Mouse (Mus musculus) layer of hippocampus, adult 9-10 months (tissue): ENCODE measurements around the gene E130114P18Rik.

Source experiments
- DNase-seq: peaks from one replicate; pipeline ENCODE4 v3.0.0; 2022; ENCODE audit warnings: low spot score

E130114P18Rik gene

GRCm38 (mm10) chr4:97647700-97648435 is 130.0 kb downstream of the E130114P18Rik start:
- DNase-seq: no peak

GRCm38 (mm10) chr4:97647236-97647635 is 130.6 kb downstream of the E130114P18Rik start:
- DNase-seq: no peak

GRCm38 (mm10) chr4:97640385-97640784 is 137.5 kb downstream of the E130114P18Rik start:
- DNase-seq: no peak

- no peak for DNase-seq
Observed at GRCm38 (mm10) chr4:97636569-97636968, 141.3 kb downstream of the E130114P18Rik start.

- no peak for DNase-seq
Observed at GRCm38 (mm10) chr4:97635757-97636292, 142.1 kb downstream of the E130114P18Rik start.

GRCm38 (mm10) chr4:97635296-97635755 is 142.6 kb downstream of the E130114P18Rik start:
- DNase-seq: no peak

GRCm38 (mm10) chr4:97628881-97629605 is 148.8 kb downstream of the E130114P18Rik start:
- DNase-seq: no peak

- no peak for DNase-seq
Observed at GRCm38 (mm10) chr4:97626002-97626720, 151.7 kb downstream of the E130114P18Rik start.

- DNase-seq: no peak
Observed at GRCm38 (mm10) chr4:97623165-97623564, 154.7 kb downstream of the E130114P18Rik start.

GRCm38 (mm10) chr4:97621731-97622130 is 156.1 kb downstream of the E130114P18Rik start:
- DNase-seq: no peak

- DNase-seq: no peak
Observed at GRCm38 (mm10) chr4:97620409-97620808, 157.5 kb downstream of the E130114P18Rik start.

GRCm38 (mm10) chr4:97618668-97619373 is 159.1 kb downstream of the E130114P18Rik start:
- DNase-seq: no peak

GRCm38 (mm10) chr4:97615031-97615430 is 162.8 kb downstream of the E130114P18Rik start:
- no peak for DNase-seq

GRCm38 (mm10) chr4:97611251-97611847 is 166.5 kb downstream of the E130114P18Rik start:
- no peak for DNase-seq

- no peak for DNase-seq
Observed at GRCm38 (mm10) chr4:97609831-97610727, 167.8 kb downstream of the E130114P18Rik start.

GRCm38 (mm10) chr4:97609329-97609728 is 168.5 kb downstream of the E130114P18Rik start:
- no peak for DNase-seq

GRCm38 (mm10) chr4:97608728-97609127 is 169.2 kb downstream of the E130114P18Rik start:
- no peak for DNase-seq

- no peak for DNase-seq
Observed at GRCm38 (mm10) chr4:97608134-97608533, 169.7 kb downstream of the E130114P18Rik start.

- DNase-seq: no peak
Observed at GRCm38 (mm10) chr4:97607169-97607568, 170.7 kb downstream of the E130114P18Rik start.

GRCm38 (mm10) chr4:97606524-97606923 is 171.4 kb downstream of the E130114P18Rik start:
- no peak for DNase-seq
